Mouse (Mus musculus) ES-Bruce4 (cell line): Measurements from ENCODE around the gene Mei4.

Experiments
- CTCF ChIP-seq: IDR thresholded peaks from one replicate; pipeline ENCODE4 v1.8.1; 2011; ENCODE audit warnings: low read depth, low read length
- EP300 ChIP-seq: IDR thresholded peaks from 2 replicates; pipeline ENCODE4 v1.6.1; 2011; ENCODE audit warnings: low read depth, low read length; ENCODE audit not compliant: insufficient read depth
- POLR2A ChIP-seq: IDR thresholded peaks from one replicate; pipeline ENCODE4 v1.8.1; 2011; ENCODE audit warnings: low read length; ENCODE audit not compliant: insufficient read depth

- TF ChIP-seq CTCF (no peak), POLR2A (no peak), EP300 (no peak)
These were observed 105.5 kb downstream of the Mei4 start for GRCm38 (mm10) chr9:81968935-81969334.
